Mouse (Mus musculus) adrenal gland, adult 18-20 months (tissue): ENCODE data around the gene Ttc41. TPM values are rescaled to one million over a fixed set of nuclear protein-coding genes. Genes with fewer than 3 reads are reported as not detected.

ENCODE experiments used
- DNase-seq, 2 experiments: peaks; one replicate each; pipeline ENCODE4 v3.0.0; 2021 to 2022; ENCODE audit warnings: low spot score in 2 of 2
- microRNA-seq, 2 experiments: library from miRNA; unstranded; fragments of <30 nt; microRNA quantifications; one replicate each; pipeline ENCODE4 v1.2.0; 2021; ENCODE audit warnings: borderline number of aligned reads in 2 of 2
- total RNA-seq, 2 experiments: library from RNA; stranded (reverse); gene quantifications; 1 replicate in 1 of 2; 2 replicates in 1 of 2; pipeline ENCODE4 v1.2.3; 2021

The Ttc41 gene
- total RNA-seq, 2 experiments from 2014 or later: 2.3 to 3.1 TPM

- no peak for DNase-seq
Observed at GRCm38 (mm10) chr10:86824093-86824492, 118.5 kb downstream of the Ttc41 start.

GRCm38 (mm10) chr10:86824871-86825270 lies 119.3 kb downstream of the Ttc41 start:
- DNase-seq: no peak

DNA sequence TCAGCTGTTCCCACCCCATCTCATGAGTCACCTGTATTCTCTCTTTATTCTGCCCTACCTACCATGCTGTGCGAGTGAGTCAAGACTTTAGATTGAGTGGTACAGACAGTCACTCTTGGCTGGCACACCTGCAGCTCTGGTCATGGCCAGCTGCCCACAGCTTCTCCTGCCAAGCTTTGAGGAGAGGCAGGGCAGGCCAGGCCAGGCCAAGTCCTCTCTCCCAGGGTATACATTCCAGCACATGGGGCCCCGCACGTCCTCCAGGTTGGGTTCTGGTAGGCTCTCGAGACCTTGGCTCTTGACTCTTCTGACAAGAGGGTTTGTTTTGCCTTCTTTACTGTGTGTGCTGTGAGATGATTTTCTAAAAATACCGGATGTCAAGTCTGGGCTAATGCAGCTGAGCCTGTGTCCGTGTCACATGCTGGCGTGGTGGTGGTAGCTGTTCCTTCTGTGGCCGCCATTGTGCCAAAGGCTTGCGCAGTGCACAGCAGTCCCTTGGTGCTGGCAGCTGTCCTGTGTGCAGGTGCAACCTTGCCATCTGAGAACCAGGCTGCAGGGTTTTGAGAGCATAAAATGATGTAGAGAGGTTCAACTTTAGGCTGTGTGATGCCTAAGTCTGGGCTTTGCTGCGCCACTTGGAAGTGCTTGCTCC lies 120.4 kb downstream of the Ttc41 start:
- no peak for DNase-seq

Small RNAs within 50 kb of the gene (microRNA-seq; reads per million reads assigned to microRNA genes)
- 2.8 to 6.7 reads per million in 2 experiments for gene Gm25745

Other genes with a start within 250 kb of the Ttc41 start
- gene Syn3, start 206.9 kb upstream of the Ttc41 start, total RNA-seq: 1 to 10 TPM; 1.6 to 1.9 TPM
- 100 to 1,000 TPM; 593 to 704 TPM for gene Hsp90b1, start 302 bp upstream of the Ttc41 start, total RNA-seq
- 10 to 100 TPM; 12.4 to 15.9 TPM for gene Gm49358, start 58.2 kb downstream of the Ttc41 start, total RNA-seq
- 10 to 100 TPM; 39.3 to 46.3 TPM for gene Nt5dc3, start 73.2 kb downstream of the Ttc41 start, total RNA-seq